13 mouse cellular contexts compared by ENCODE assay signal in the genomic region with DNA sequence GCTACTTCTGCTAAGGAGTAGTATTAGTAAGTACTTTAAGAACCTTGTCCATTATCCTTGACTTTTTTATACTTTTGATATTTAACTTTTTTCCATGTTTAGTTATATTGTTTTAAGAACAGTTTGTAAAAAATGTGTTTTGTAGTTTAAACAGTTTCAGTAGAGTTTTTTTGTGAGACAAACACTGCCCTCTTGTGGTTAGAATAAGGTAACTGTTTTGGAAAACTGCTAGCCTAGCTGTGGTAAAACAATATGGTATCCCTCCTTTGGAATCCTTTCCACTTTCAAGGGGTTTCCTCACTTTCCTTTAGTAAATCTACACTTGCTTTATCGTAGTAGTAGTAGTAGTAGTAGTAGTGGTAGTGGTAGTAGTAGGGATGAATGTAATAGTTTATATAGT. TPM values are rescaled to one million over a fixed set of nuclear protein-coding genes. Genes with fewer than 3 reads are reported as not detected.
DNase-seq lines count a peak whose midpoint lies in the region; ATAC-seq and TF ChIP-seq lines count a peak whose summit lies in the region.
"Had no signal": no experiment of that assay in that cellular context is flagged by ENCODE, and none has a peak within 500 bp of the region (broad histone marks: within the 10 kb centered on the region; RNA-seq: fewer than 3 reads in every experiment).

No protein-coding gene starts in this region.

- H3K9ac ChIP-seq in forebrain, embryonic 14.5 days (ENCODE audit: low read length) = no peak overlapping the region
- H3K9ac ChIP-seq in forebrain, embryonic 16.5 days (replicated peaks; ENCODE audit: low read depth, low read length) = no peak overlapping the region
- H3K9ac ChIP-seq: forebrain, embryonic 12.5 days had no signal

- no peak overlapping the region for H3K27ac ChIP-seq in forebrain, embryonic 14.5 days (ENCODE audit: low read depth, low read length)
- H3K27ac ChIP-seq in forebrain, embryonic 16.5 days (ENCODE audit: low read length) = no peak overlapping the region
- H3K27ac ChIP-seq: forebrain, embryonic 12.5 days had no signal

- TF ChIP-seq POLR2A in lung, adult 2 months (IDR thresholded peaks at IDR 0.05; ENCODE audit: borderline replicate concordance, extremely low read depth, low read depth, low read length) = no peak

- no peaks in the 10 kb centered on the region for H3K9me3 ChIP-seq in forebrain, embryonic 14.5 days (replicated peaks; ENCODE audit: control insufficient read depth, low read length)
- no peaks in the 10 kb centered on the region for H3K9me3 ChIP-seq in forebrain, embryonic 16.5 days (ENCODE audit: control insufficient read depth, low read length)
- H3K9me3 ChIP-seq: forebrain, embryonic 12.5 days had no signal

- ATAC-seq in forebrain, embryonic 14.5 days = no peak
- no peak for ATAC-seq in forebrain, embryonic 16.5 days
- peak; percentile 51; the same call in 1 of the 2 replicates for ATAC-seq in neutrophil, adult 5-6 weeks (ENCODE audit: extremely low read depth, insufficient number of reproducible peaks, low FRiP score, poor library complexity, severe bottlenecking)

- TF ChIP-seq CTCF in lung, adult 2 months (IDR thresholded peaks at IDR 0.05; ENCODE audit: insufficient read depth, low read length) = peak; percentile 14; the same call in 1 of the 2 replicates

- H3K27me3 ChIP-seq in forebrain, embryonic 14.5 days (replicated peaks; ENCODE audit: control insufficient read depth, insufficient read depth, low read length) = no peaks in the 10 kb centered on the region
- H3K27me3 ChIP-seq in forebrain, embryonic 16.5 days (replicated peaks; ENCODE audit: control insufficient read depth, insufficient read depth, low read length) = no peaks in the 10 kb centered on the region
- H3K27me3 ChIP-seq: forebrain, embryonic 12.5 days had no signal

- peak; percentile 3 for DNase-seq in forebrain, embryonic 14.5 days (ENCODE audit: low spot score)
- DNase-seq in lung, adult 2 months = no peak
- DNase-seq in lung, postnatal 10 days = no peak
- peak; percentile 55 for DNase-seq in R1 (ENCODE audit: low read depth, low spot score)
- no peak for DNase-seq in right cerebral cortex, postnatal 14 days
- no peak for DNase-seq in heart, adult 8-10 months (ENCODE audit: low spot score)
- DNase-seq: adrenal gland, postnatal 14 days; cerebellum, postnatal 36 days; kidney, postnatal 14 days; lung, adult 18-20 months had no signal

- no peak overlapping the region for H3K4me3 ChIP-seq in forebrain, embryonic 14.5 days (ENCODE audit: low read depth, low read length)
- no peak overlapping the region for H3K4me3 ChIP-seq in forebrain, embryonic 16.5 days (replicated peaks; ENCODE audit: low read length)
- H3K4me3 ChIP-seq in lung, adult 2 months (replicated peaks; ENCODE audit: extremely low read depth, low read depth, low read length) = no peak overlapping the region
- H3K4me3 ChIP-seq: forebrain, embryonic 12.5 days had no signal

- WGBS in forebrain, embryonic 14.5 days = 92% methylated on average over 1 of the region's 1 CpGs
- 94% methylated on average over 1 of the region's 1 CpGs for WGBS in forebrain, embryonic 16.5 days
- WGBS in lung, adult 2 months = 98% methylated on average over 1 of the region's 1 CpGs

- H3K36me3 ChIP-seq in forebrain, embryonic 14.5 days (ENCODE audit: control insufficient read depth, insufficient read depth, low read length) = no peaks in the 10 kb centered on the region
- H3K36me3 ChIP-seq in forebrain, embryonic 16.5 days (ENCODE audit: control insufficient read depth, insufficient read depth) = no peaks in the 10 kb centered on the region

- H3K4me2 ChIP-seq in forebrain, embryonic 14.5 days (ENCODE audit: low read length) = no peak overlapping the region
- no peak overlapping the region for H3K4me2 ChIP-seq in forebrain, embryonic 16.5 days (ENCODE audit: low read length)
- H3K4me2 ChIP-seq: forebrain, embryonic 12.5 days had no signal

- no peaks in the 10 kb centered on the region for H3K4me1 ChIP-seq in forebrain, embryonic 14.5 days (ENCODE audit: control insufficient read depth, insufficient read depth, low read length)
- no peaks in the 10 kb centered on the region for H3K4me1 ChIP-seq in forebrain, embryonic 16.5 days (replicated peaks; ENCODE audit: control insufficient read depth, insufficient read depth, low read length)
- H3K4me1 ChIP-seq in lung, adult 2 months (ENCODE audit: control insufficient read depth, insufficient read depth, low read length) = peaks cover 3% of the 10 kb centered on the region; the same call in 1 of the 2 replicates
- H3K4me1 ChIP-seq: forebrain, embryonic 12.5 days had no signal

RNA-seq across cellular contexts. Expression of gene Asxl2, which starts 11.2 kb away (rescaled TPM):
- 8.9 and 12.2 TPM in 2 replicates for polyA plus RNA-seq in forebrain, embryonic 14.5 days (2014; fragmentation: Nextera tagmentation; extraction: Ambion mirVana)
- 13.2 and 15.7 TPM in 2 replicates for polyA plus RNA-seq in forebrain, embryonic 16.5 days (2015; fragmentation: Nextera tagmentation; extraction: Ambion mirVana)
- polyA plus RNA-seq in lung, adult 2 months (2012; rRNA removed) = 6.4 and 6.5 TPM in 2 replicates
- total RNA-seq in neutrophil, adult 5-6 weeks (2017) = 53.3 and 62.8 TPM in 2 replicates
- total RNA-seq in heart, adult 8-10 months (2022) = 10 to 100 TPM; 18.3 to 26.2 (median 22.3) TPM

Comparison
In these comparisons a context has a peak if more than half of its experiments do, and no peak if none do; other contexts are left out.
1. DNase-seq: peak in forebrain, embryonic 14.5 days (single experiment) and R1 (single experiment); none in lung, adult 2 months (single experiment), lung, postnatal 10 days (single experiment), right cerebral cortex, postnatal 14 days (single experiment) and heart, adult 8-10 months (single experiment).